Mouse (Mus musculus): Measurements from ENCODE around the gene Sertad1.

GRCm38 (mm10) chr7:27501620-27502019 is 14.9 kb downstream of the Sertad1 start:
- no peak for TF ChIP-seq POLR2A (IDR thresholded peaks at IDR 0.05; ENCODE audit: control insufficient read depth, low read depth, low read length)
- no peak for TF ChIP-seq CTCF (IDR thresholded peaks at IDR 0.05; ENCODE audit: control insufficient read depth, insufficient read depth, insufficient replicate concordance, low read depth, low read length)

Data from testis, adult 2 months (tissue).